Mouse (Mus musculus) midbrain, embryonic 12.5 days (tissue): ENCODE measurements around the gene Apoc1. TPM values are rescaled to one million over a fixed set of nuclear protein-coding genes. Genes with fewer than 3 reads are reported as not detected.

Experiments used
- ATAC-seq: fragments of 200-750 bp; cut with Nextera tagmentation; 2 replicates; pipeline ENCODE4 v1.8.0; 2017; ENCODE audit warnings: low read depth, moderate TSS enrichment, moderate library complexity; ENCODE audit not compliant: low FRiP score
- H3K27ac ChIP-seq: fragments of 300-500 bp; sonication (generic); replicated peaks from 2 replicates; pipeline ENCODE4 v1.5.1; 2016; ENCODE audit warnings: mild to moderate bottlenecking
- H3K27me3 ChIP-seq: fragments of 300-500 bp; sonication (generic); 2 replicates; pipeline ENCODE4 v1.6.1; 2016; ENCODE audit warnings: mild to moderate bottlenecking
- H3K36me3 ChIP-seq: fragments of 300-500 bp; sonication (generic); 2 replicates; pipeline ENCODE4 v1.6.1; 2016
- H3K4me1 ChIP-seq: fragments of 300-500 bp; sonication (generic); 2 replicates; pipeline ENCODE4 v1.6.1; 2016
- H3K4me2 ChIP-seq: fragments of 300-500 bp; sonication (generic); replicated peaks from 2 replicates; pipeline ENCODE4 v1.6.1; 2016; ENCODE audit warnings: mild to moderate bottlenecking, moderate library complexity
- H3K4me3 ChIP-seq: fragments of 300-500 bp; sonication (generic); 2 replicates; pipeline ENCODE4 v1.5.1; 2016; ENCODE audit warnings: mild to moderate bottlenecking
- H3K9ac ChIP-seq: fragments of 300-500 bp; sonication (generic); replicated peaks from 2 replicates; pipeline ENCODE4 v1.6.1; 2016; ENCODE audit warnings: mild to moderate bottlenecking, moderate library complexity
- H3K9me3 ChIP-seq: fragments of 300-500 bp; sonication (generic); 2 replicates; pipeline ENCODE4 v1.6.1; 2016; ENCODE audit warnings: mild to moderate bottlenecking
- WGBS: fragments of 180-500 bp; shearing (Covaris S2); methylation state at CpG from one replicate; pipeline ENCODE4 v1.1.7; 2016; 5-methylcytosine and 5-hydroxymethylcytosine counted together
- polyA plus RNA-seq: library from polyadenylated mRNA; unstranded; fragments of >200 nt; fragmentation: Nextera tagmentation; extraction: Ambion mirVana; gene quantifications from 2 replicates; pipeline ENCODE4 v1.2.1, GENCODE M21; 2016

Apoc1 gene
- polyA plus RNA-seq, 1 experiment from 2014 or later: 1.8 TPM

DNA sequence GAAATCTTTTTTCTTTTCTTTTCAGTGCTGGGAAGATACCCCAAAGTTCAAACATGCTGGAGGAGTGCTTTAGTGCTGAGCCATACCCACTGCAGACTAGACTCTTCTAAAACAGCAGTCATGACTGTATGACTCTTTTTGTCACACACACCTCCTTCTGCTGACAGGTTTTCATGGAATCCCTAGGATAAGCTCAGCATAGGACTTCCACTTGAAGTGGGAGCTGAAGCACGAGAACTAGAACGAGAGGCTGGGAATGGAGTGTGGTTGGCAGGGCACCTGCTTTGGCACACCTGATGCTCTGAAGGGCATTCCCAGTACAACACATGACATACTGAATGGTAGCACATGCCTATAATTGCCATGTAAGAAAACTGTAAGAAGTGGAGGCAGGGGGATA, 39.8 kb downstream of the Apoc1 start:
- H3K36me3 ChIP-seq: peaks cover 72% of the 10 kb centered on the region
- no peak overlapping the region for H3K4me2 ChIP-seq
- H3K27me3 ChIP-seq: no peaks in the 10 kb centered on the region
- H3K9me3 ChIP-seq: no peaks in the 10 kb centered on the region
- no peak overlapping the region for H3K27ac ChIP-seq
- no peak overlapping the region for H3K4me3 ChIP-seq
- no peaks in the 10 kb centered on the region for H3K4me1 ChIP-seq
- H3K9ac ChIP-seq: no peak overlapping the region
- WGBS: 100% methylated on average over 2 of the region's 2 CpGs
- ATAC-seq: no peak

DNA sequence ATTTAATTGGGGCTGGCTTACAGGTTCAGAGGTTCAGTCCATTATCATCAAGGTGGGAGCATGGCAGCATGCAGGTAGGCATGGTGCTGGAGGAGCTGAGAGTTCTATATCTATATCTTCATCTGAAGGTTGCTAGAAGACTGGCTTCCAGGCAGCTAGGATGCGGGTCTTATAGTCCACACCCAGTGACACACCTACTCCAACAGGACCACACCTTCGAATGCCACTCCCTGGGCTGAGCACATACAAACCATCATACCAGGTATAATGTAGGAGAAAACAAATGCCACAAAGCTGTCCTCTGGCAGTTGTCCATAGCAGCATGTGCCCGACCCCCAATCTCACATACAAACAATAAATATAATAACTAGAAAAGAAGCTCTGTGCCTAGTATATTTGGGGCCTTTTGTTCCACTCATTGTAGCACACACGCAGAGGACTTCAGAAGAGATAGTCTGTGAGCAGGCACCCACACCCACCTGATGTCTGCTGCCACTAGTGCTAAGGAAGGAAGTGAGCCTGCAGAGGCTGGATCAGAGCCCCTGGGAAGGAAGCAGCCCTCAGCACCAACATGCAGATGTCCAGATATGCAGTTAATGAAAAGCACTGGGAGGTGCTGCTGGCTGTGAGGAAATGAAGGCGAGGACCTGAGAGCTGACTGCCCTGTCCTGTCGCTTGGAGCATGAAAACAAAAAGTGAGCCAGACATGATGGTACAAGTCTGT, 41.2 kb downstream of the Apoc1 start:
- Histone ChIP-seq H3K27ac (no peak overlapping the region), H3K27me3 (no peaks in the 10 kb centered on the region), H3K4me2 (no peak overlapping the region), H3K36me3 (peaks cover 79% of the 10 kb centered on the region), H3K9ac (no peak overlapping the region), H3K4me3 (no peak overlapping the region), H3K4me1 (no peaks in the 10 kb centered on the region), H3K9me3 (no peaks in the 10 kb centered on the region)
- 94% methylated on average over 6 of the region's 6 CpGs for WGBS
- no peak for ATAC-seq

DNA sequence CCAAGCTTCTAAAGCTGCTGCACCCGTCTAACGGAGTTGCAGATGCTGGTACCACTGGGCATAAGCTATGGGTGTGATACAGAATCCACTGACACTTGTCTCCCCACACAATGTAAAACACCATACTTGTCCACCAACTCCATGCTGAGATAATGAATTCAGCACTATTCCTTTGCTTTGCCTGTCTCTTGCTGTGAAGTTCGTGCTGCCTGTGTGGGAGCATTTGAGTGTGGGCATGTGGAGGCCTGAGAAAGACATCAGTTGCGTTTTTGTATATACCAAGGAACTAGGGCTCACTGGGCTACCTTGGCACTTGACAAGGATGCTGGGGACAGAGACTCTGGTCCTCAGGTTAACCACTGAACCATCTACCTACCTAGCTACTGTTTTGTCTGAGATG, 51.2 kb downstream of the Apoc1 start:
- Histone ChIP-seq H3K9ac (no peak overlapping the region), H3K9me3 (no peaks in the 10 kb centered on the region), H3K36me3 (peaks cover 98% of the 10 kb centered on the region), H3K27ac (no peak overlapping the region), H3K4me3 (no peak overlapping the region), H3K4me1 (no peaks in the 10 kb centered on the region), H3K4me2 (no peak overlapping the region), H3K27me3 (no peaks in the 10 kb centered on the region)
- 94% methylated on average over 4 of the region's 4 CpGs for WGBS
- ATAC-seq: no peak

Other genes starting within 250 kb of the Apoc1 start
- gene Mark4, start 233.8 kb downstream of the Apoc1 start, polyA plus RNA-seq: 16.4 and 20.9 TPM in 2 replicates
- 0.42 and 0.61 TPM in 2 replicates for gene Exoc3l2, start 229.3 kb downstream of the Apoc1 start, polyA plus RNA-seq
- gene Bloc1s3, start 184.3 kb downstream of the Apoc1 start, polyA plus RNA-seq: 4.3 and 5.0 TPM in 2 replicates
- 41.5 and 41.7 TPM in 2 replicates for gene Trappc6a, start 184.3 kb downstream of the Apoc1 start, polyA plus RNA-seq
- gene Nkpd1, start 174.8 kb downstream of the Apoc1 start, polyA plus RNA-seq: 0.06 TPM in 1 of 2 replicates, not detected in the other
- 37.2 and 38.8 TPM in 2 replicates for gene Ppp1r37, start 129.6 kb downstream of the Apoc1 start, polyA plus RNA-seq
- 0.14 and 0.27 TPM in 2 replicates for gene Zfp296, start 115.4 kb downstream of the Apoc1 start, polyA plus RNA-seq
- gene Gemin7, start 115.1 kb downstream of the Apoc1 start, polyA plus RNA-seq: 129 and 132 TPM in 2 replicates
- 71.7 and 74.3 TPM in 2 replicates for gene Clasrp, start 88.2 kb downstream of the Apoc1 start, polyA plus RNA-seq
- gene Relb, start 63.2 kb downstream of the Apoc1 start, polyA plus RNA-seq: 4.2 and 4.9 TPM in 2 replicates
- 103 and 106 TPM in 2 replicates for gene Clptm1, start 27.6 kb downstream of the Apoc1 start, polyA plus RNA-seq
- 0.45 TPM in 1 of 2 replicates, not detected in the other for gene Apoc2, start 14.7 kb downstream of the Apoc1 start, polyA plus RNA-seq
- gene Gm44805, start 11.2 kb downstream of the Apoc1 start, polyA plus RNA-seq: not detected in 2 replicates
- gene Apoc4, start 11.2 kb downstream of the Apoc1 start, polyA plus RNA-seq: 0.08 TPM in 1 of 2 replicates, not detected in the other
- 203 and 260 TPM in 2 replicates for gene Apoe, start 6.5 kb upstream of the Apoc1 start, polyA plus RNA-seq
- gene Tomm40, start 22.8 kb upstream of the Apoc1 start, polyA plus RNA-seq: 148 and 152 TPM in 2 replicates
- 46.7 and 53.3 TPM in 2 replicates for gene Nectin2, start 57.8 kb upstream of the Apoc1 start, polyA plus RNA-seq
- gene Bcam, start 78.4 kb upstream of the Apoc1 start, polyA plus RNA-seq: 10.7 and 14.1 TPM in 2 replicates
- gene Cblc, start 104.1 kb upstream of the Apoc1 start, polyA plus RNA-seq: 0.27 and 0.36 TPM in 2 replicates
- gene Bcl3, start 130.1 kb upstream of the Apoc1 start, polyA plus RNA-seq: 0.52 and 0.64 TPM in 2 replicates
- 0.63 and 1.4 TPM in 2 replicates for gene Gm19345, start 159.3 kb upstream of the Apoc1 start, polyA plus RNA-seq
- 0.17 TPM in 1 of 2 replicates, not detected in the other for gene Ceacam16, start 168.6 kb upstream of the Apoc1 start, polyA plus RNA-seq
- gene Ceacam19, start 195.3 kb upstream of the Apoc1 start, polyA plus RNA-seq: not detected in 2 replicates
- gene Pvr, start 228.5 kb upstream of the Apoc1 start, polyA plus RNA-seq: 3.4 and 3.7 TPM in 2 replicates